Mouse (Mus musculus): Measurements from ENCODE around the gene Serpine1.

The Serpine1 gene

GRCm38 (mm10) chr5:137095135-137095534 is 23.1 kb upstream of the Serpine1 start:
- no peak for DNase-seq

GRCm38 (mm10) chr5:137093720-137094119 is 21.7 kb upstream of the Serpine1 start:
- DNase-seq = no peak

GRCm38 (mm10) chr5:137091560-137091959 is 19.5 kb upstream of the Serpine1 start:
- DNase-seq = no peak

- no peak for DNase-seq
These were observed 18.8 kb upstream of the Serpine1 start for GRCm38 (mm10) chr5:137090870-137091269.

GRCm38 (mm10) chr5:137087410-137087809 is 15.3 kb upstream of the Serpine1 start:
- no peak for DNase-seq

- DNase-seq = no peak
These were observed 13.7 kb upstream of the Serpine1 start for GRCm38 (mm10) chr5:137085731-137086130.

- DNase-seq = no peak
These were observed 13.0 kb upstream of the Serpine1 start for GRCm38 (mm10) chr5:137085021-137085420.

- DNase-seq = no peak
These were observed 11.0 kb upstream of the Serpine1 start for GRCm38 (mm10) chr5:137083051-137083450.

GRCm38 (mm10) chr5:137079849-137080248 is 7.8 kb upstream of the Serpine1 start:
- no peak for DNase-seq

- DNase-seq = no peak
These were observed 6.5 kb upstream of the Serpine1 start for GRCm38 (mm10) chr5:137078616-137079015.

GRCm38 (mm10) chr5:137078041-137078440 is 6.0 kb upstream of the Serpine1 start:
- DNase-seq = no peak

- DNase-seq = no peak
These were observed 5.1 kb upstream of the Serpine1 start for GRCm38 (mm10) chr5:137077187-137077586.

- DNase-seq = no peak
These were observed 4.3 kb upstream of the Serpine1 start for GRCm38 (mm10) chr5:137076191-137076930.

- peak; percentile 34 for DNase-seq
These were observed 3.7 kb upstream of the Serpine1 start for GRCm38 (mm10) chr5:137075726-137076125.

- DNase-seq = no peak
These were observed 2.2 kb upstream of the Serpine1 start for GRCm38 (mm10) chr5:137074191-137074651.

GRCm38 (mm10) chr5:137073141-137073540 is 1.1 kb upstream of the Serpine1 start:
- no peak for DNase-seq

- no peak for DNase-seq
These were observed 1.0 kb downstream of the Serpine1 start for GRCm38 (mm10) chr5:137070881-137071605.

GRCm38 (mm10) chr5:137068711-137069110 is 3.4 kb downstream of the Serpine1 start:
- DNase-seq = no peak

- no peak for DNase-seq
These were observed 6.1 kb downstream of the Serpine1 start for GRCm38 (mm10) chr5:137065923-137066322.

- no peak for DNase-seq
These were observed 6.6 kb downstream of the Serpine1 start for GRCm38 (mm10) chr5:137065454-137065853.

GRCm38 (mm10) chr5:137062601-137063000 is 9.5 kb downstream of the Serpine1 start:
- no peak for DNase-seq

GRCm38 (mm10) chr5:137061809-137062481 is 10.1 kb downstream of the Serpine1 start:
- peak; percentile 49 for DNase-seq

- no peak for DNase-seq
These were observed 17.2 kb downstream of the Serpine1 start for GRCm38 (mm10) chr5:137054873-137055272.

GRCm38 (mm10) chr5:137054299-137054698 is 17.8 kb downstream of the Serpine1 start:
- DNase-seq = no peak
